Mouse (Mus musculus) midbrain, embryonic 13.5 days (tissue): ENCODE data around the gene Imp4. TPM values are rescaled to one million over a fixed set of nuclear protein-coding genes. Genes with fewer than 3 reads are reported as not detected.
"Not testable (repeated sequence)": the region's sequence is repeated elsewhere in the genome, so short reads cannot be mapped to it uniquely, and the experiment has no call there.

ENCODE experiments used
- ATAC-seq: fragments of 200-750 bp; cut with Nextera tagmentation; 2 replicates; pipeline ENCODE4 v1.8.0; 2017; ENCODE audit warnings: mild to moderate bottlenecking, moderate TSS enrichment, moderate library complexity
- H3K27ac ChIP-seq: fragments of 300-500 bp; sonication (generic); 2 replicates; pipeline ENCODE4 v1.5.1; 2015; ENCODE audit warnings: inconsistent platforms, mild to moderate bottlenecking, moderate library complexity
- H3K27me3 ChIP-seq: fragments of 300-500 bp; sonication (generic); 2 replicates; pipeline ENCODE4 v1.6.1; 2015; ENCODE audit warnings: mild to moderate bottlenecking, inconsistent platforms
- H3K36me3 ChIP-seq: fragments of 300-500 bp; sonication (generic); 2 replicates; pipeline ENCODE4 v1.6.1; 2015; ENCODE audit warnings: mild to moderate bottlenecking, inconsistent platforms
- H3K4me1 ChIP-seq: fragments of 300-500 bp; sonication (generic); replicated peaks from 2 replicates; pipeline ENCODE4 v1.6.1; 2015; ENCODE audit warnings: inconsistent platforms
- H3K4me2 ChIP-seq: fragments of 300-500 bp; sonication (generic); replicated peaks from 2 replicates; pipeline ENCODE4 v1.6.1; 2015; ENCODE audit warnings: moderate library complexity, mild to moderate bottlenecking, inconsistent platforms
- H3K4me3 ChIP-seq: fragments of 300-500 bp; sonication (generic); replicated peaks from 2 replicates; pipeline ENCODE4 v1.5.1; 2015; ENCODE audit warnings: mild to moderate bottlenecking, inconsistent platforms
- H3K9ac ChIP-seq: fragments of 300-500 bp; sonication (generic); replicated peaks from 2 replicates; pipeline ENCODE4 v1.6.1; 2015; ENCODE audit warnings: mild to moderate bottlenecking, inconsistent platforms
- H3K9me3 ChIP-seq: fragments of 300-500 bp; sonication (generic); 2 replicates; pipeline ENCODE4 v1.6.1; 2016; ENCODE audit warnings: mild to moderate bottlenecking, inconsistent platforms
- WGBS: fragments of 180-500 bp; shearing (Covaris S2); methylation state at CpG from one replicate; pipeline ENCODE4 v1.1.7; 2015; 5-methylcytosine and 5-hydroxymethylcytosine counted together
- polyA plus RNA-seq: library from polyadenylated mRNA; unstranded; fragments of >200 nt; fragmentation: Nextera tagmentation; extraction: Ambion mirVana; gene quantifications from 2 replicates; pipeline ENCODE4 v1.2.1, GENCODE M21; 2015

The Imp4 gene
- polyA plus RNA-seq, 1 experiment from 2014 or later, result 63.1 TPM

- Histone ChIP-seq H3K36me3 (peaks cover 20% of the 10 kb centered on the region), H3K27me3 (no peaks in the 10 kb centered on the region), H3K9ac (peak overlapping the region; percentile 62), H3K4me1 (peaks cover 27% of the 10 kb centered on the region), H3K4me2 (peak overlapping the region; percentile 70), H3K27ac (peak overlapping the region; percentile 86), H3K4me3 (peak overlapping the region; percentile 50), H3K9me3 (peaks cover 15% of the 10 kb centered on the region)
- 38% methylated on average over 8 of the region's 8 CpGs for WGBS
- ATAC-seq, result no peak
These were observed 4.1 kb upstream of the Imp4 start for GRCm38 (mm10) chr1:34435371-34436120.

GRCm38 (mm10) chr1:34436374-34436773, 3.3 kb upstream of the Imp4 start:
- no peaks in the 10 kb centered on the region for H3K27me3 ChIP-seq
- H3K4me2 ChIP-seq, result no peak overlapping the region
- H3K36me3 ChIP-seq, result peaks cover 12% of the 10 kb centered on the region
- WGBS, result 90% methylated on average over 3 of the region's 3 CpGs
- H3K9me3 ChIP-seq, result peaks cover 8% of the 10 kb centered on the region; the same call in 1 of the 2 replicates
- H3K9ac ChIP-seq, result no peak overlapping the region
- H3K27ac ChIP-seq, result no peak overlapping the region
- H3K4me1 ChIP-seq, result peaks cover 33% of the 10 kb centered on the region
- no peak overlapping the region for H3K4me3 ChIP-seq
- ATAC-seq, result no peak

- not testable (repeated sequence) for H3K9ac ChIP-seq
These were observed 2.3 kb upstream of the Imp4 start for GRCm38 (mm10) chr1:34437366-34437765.

GRCm38 (mm10) chr1:34438381-34439051, 1.1 kb upstream of the Imp4 start:
- Histone ChIP-seq H3K4me2 (peak overlapping the region; percentile 70), H3K4me1 (peaks cover 28% of the 10 kb centered on the region)

More at GRCm38 (mm10) chr1:34437366-34437765, 2.3 kb upstream of the Imp4 start:
- not testable (repeated sequence) for ATAC-seq, H3K4me2 ChIP-seq, H3K27ac ChIP-seq, H3K4me3 ChIP-seq, H3K9me3 ChIP-seq, H3K27me3 ChIP-seq
- 96% methylated on average over 8 of the region's 8 CpGs for WGBS
- Histone ChIP-seq H3K4me1 (peaks cover 32% of the 10 kb centered on the region), H3K36me3 (peaks cover 11% of the 10 kb centered on the region)

GRCm38 (mm10) chr1:34439961-34440630, 445 bp downstream of the Imp4 start:
- peak overlapping the region; percentile 79 for H3K4me2 ChIP-seq

More at GRCm38 (mm10) chr1:34438381-34439051, 1.1 kb upstream of the Imp4 start:
- peak overlapping the region; percentile 67 for H3K9ac ChIP-seq
- WGBS, result 49% methylated on average over 15 of the region's 20 CpGs
- H3K9me3 ChIP-seq, result no peaks in the 10 kb centered on the region
- H3K27ac ChIP-seq, result no peak overlapping the region
- H3K27me3 ChIP-seq, result no peaks in the 10 kb centered on the region
- H3K4me3 ChIP-seq, result peak overlapping the region; percentile 81
- peaks cover 21% of the 10 kb centered on the region for H3K36me3 ChIP-seq
- no peak for ATAC-seq

GRCm38 (mm10) chr1:34443124-34443523, 3.5 kb downstream of the Imp4 start:
- no peak for ATAC-seq
- 95% methylated on average over 6 of the region's 6 CpGs for WGBS
- Histone ChIP-seq H3K4me2 (no peak overlapping the region), H3K9ac (no peak overlapping the region), H3K27me3 (no peaks in the 10 kb centered on the region), H3K36me3 (peaks cover 52% of the 10 kb centered on the region), H3K27ac (no peak overlapping the region), H3K4me1 (peaks cover 19% of the 10 kb centered on the region), H3K9me3 (no peaks in the 10 kb centered on the region), H3K4me3 (no peak overlapping the region)

More at GRCm38 (mm10) chr1:34439961-34440630, 445 bp downstream of the Imp4 start:
- H3K27ac ChIP-seq, result peak overlapping the region; percentile 56
- no peak; the same call in 1 of the 2 replicates for ATAC-seq
- H3K36me3 ChIP-seq, result peaks cover 37% of the 10 kb centered on the region
- 8% methylated on average over 31 of the region's 31 CpGs for WGBS
- no peaks in the 10 kb centered on the region for H3K9me3 ChIP-seq
- H3K9ac ChIP-seq, result peak overlapping the region; percentile 69
- peaks cover 20% of the 10 kb centered on the region for H3K4me1 ChIP-seq
- H3K27me3 ChIP-seq, result no peaks in the 10 kb centered on the region
- H3K4me3 ChIP-seq, result peak overlapping the region; percentile 81

GRCm38 (mm10) chr1:34458431-34458830, 18.8 kb downstream of the Imp4 start:
- H3K27me3 ChIP-seq, result peaks cover 46% of the 10 kb centered on the region
- 25% methylated on average over 8 of the region's 8 CpGs for WGBS
- no peak overlapping the region for H3K9ac ChIP-seq

GRCm38 (mm10) chr1:34459284-34460060, 19.8 kb downstream of the Imp4 start, which contains the start of gene Ptpn18:
TSS of gene Ptpn18 (plus strand) at chr1:34459762.
- no peaks in the 10 kb centered on the region for H3K36me3 ChIP-seq
- H3K4me3 ChIP-seq, result peak within 1 kb of the TSS; percentile 55
- peaks cover 46% of the 10 kb centered on the region for H3K27me3 ChIP-seq
- ATAC-seq, result peak; percentile 95
- H3K9me3 ChIP-seq, result no peaks in the 10 kb centered on the region
- WGBS, result under 1% methylated on average over 48 of the region's 48 CpGs
- H3K9ac ChIP-seq, result peak within 1 kb of the TSS; percentile 40
- peaks cover 8% of the 10 kb centered on the region; the same call in 1 of the 2 replicates for H3K4me1 ChIP-seq
- peak within 1 kb of the TSS; percentile 86 for H3K4me2 ChIP-seq
- no peak within 1 kb of the TSS for H3K27ac ChIP-seq

More at GRCm38 (mm10) chr1:34458431-34458830, 18.8 kb downstream of the Imp4 start:
- H3K4me3 ChIP-seq, result no peak overlapping the region
- H3K27ac ChIP-seq, result no peak overlapping the region
- H3K4me2 ChIP-seq, result no peak overlapping the region
- no peak for ATAC-seq
- H3K9me3 ChIP-seq, result no peaks in the 10 kb centered on the region
- no peaks in the 10 kb centered on the region for H3K36me3 ChIP-seq
- peaks cover 8% of the 10 kb centered on the region; the same call in 1 of the 2 replicates for H3K4me1 ChIP-seq

- 5% methylated on average over 15 of the region's 15 CpGs for WGBS
- peaks cover 46% of the 10 kb centered on the region for H3K27me3 ChIP-seq
- H3K4me2 ChIP-seq, result peak overlapping the region; percentile 86
- peak overlapping the region; percentile 40 for H3K9ac ChIP-seq
- H3K27ac ChIP-seq, result no peak overlapping the region
- no peaks in the 10 kb centered on the region for H3K36me3 ChIP-seq
- no peaks in the 10 kb centered on the region for H3K9me3 ChIP-seq
- ATAC-seq, result no peak
- H3K4me3 ChIP-seq, result peak overlapping the region; percentile 55
- peaks cover 8% of the 10 kb centered on the region; the same call in 1 of the 2 replicates for H3K4me1 ChIP-seq
These were observed 20.4 kb downstream of the Imp4 start for GRCm38 (mm10) chr1:34460061-34460441.

- Histone ChIP-seq H3K27me3 (peaks cover 37% of the 10 kb centered on the region), H3K9ac (no peak overlapping the region), H3K36me3 (no peaks in the 10 kb centered on the region), H3K9me3 (no peaks in the 10 kb centered on the region), H3K27ac (no peak overlapping the region), H3K4me3 (no peak overlapping the region), H3K4me2 (no peak overlapping the region), H3K4me1 (peaks cover 10% of the 10 kb centered on the region)
- WGBS, result 20% methylated on average over 7 of the region's 7 CpGs
- ATAC-seq, result no peak
These were observed 23.1 kb downstream of the Imp4 start for GRCm38 (mm10) chr1:34462766-34463165.

GRCm38 (mm10) chr1:34464310-34464817, 24.7 kb downstream of the Imp4 start:
- Histone ChIP-seq H3K9ac (no peak overlapping the region), H3K4me2 (no peak overlapping the region), H3K4me1 (peaks cover 9% of the 10 kb centered on the region), H3K27me3 (peaks cover 23% of the 10 kb centered on the region), H3K36me3 (no peaks in the 10 kb centered on the region), H3K27ac (no peak overlapping the region), H3K9me3 (no peaks in the 10 kb centered on the region), H3K4me3 (no peak overlapping the region)
- ATAC-seq, result no peak
- 84% methylated on average over 8 of the region's 8 CpGs for WGBS
